Mouse (Mus musculus) stomach, postnatal 0 days (tissue): ENCODE results near the gene Fam53a. TPM values are rescaled to one million over a fixed set of nuclear protein-coding genes. Genes with fewer than 3 reads are reported as not detected.

Experiments
- ATAC-seq: fragments of 200-750 bp; cut with Nextera tagmentation; 2 replicates; pipeline ENCODE4 v1.8.0; 2017; ENCODE audit not compliant: low FRiP score, low TSS enrichment
- DNase-seq: peaks from one replicate; pipeline ENCODE4 v3.0.0-alpha.2; 2016; ENCODE audit warnings: low spot score
- H3K27ac ChIP-seq: fragments of 300-500 bp; sonication (generic); replicated peaks from 2 replicates; pipeline ENCODE4 v1.5.1; 2014; ENCODE audit warnings: mild to moderate bottlenecking, control low read depth
- H3K27me3 ChIP-seq: fragments of 300-500 bp; sonication (generic); 2 replicates; pipeline ENCODE4 v1.6.1; 2014; ENCODE audit warnings: low read length; ENCODE audit not compliant: control insufficient read depth, insufficient read depth
- H3K36me3 ChIP-seq: fragments of 300-500 bp; sonication (generic); 2 replicates; pipeline ENCODE4 v1.6.1; 2014; ENCODE audit warnings: low read length, mixed read lengths; ENCODE audit not compliant: control insufficient read depth, insufficient read depth
- H3K4me1 ChIP-seq: fragments of 300-500 bp; sonication (generic); replicated peaks from 2 replicates; pipeline ENCODE4 v1.6.1; 2014; ENCODE audit warnings: antibody characterized with exemption; ENCODE audit not compliant: control insufficient read depth, insufficient read depth
- H3K4me2 ChIP-seq: fragments of 300-500 bp; sonication (generic); replicated peaks from 2 replicates; pipeline ENCODE4 v1.6.1; 2014; ENCODE audit warnings: low read depth, mild to moderate bottlenecking, control low read depth, moderate library complexity
- H3K4me3 ChIP-seq: fragments of 300-500 bp; sonication (generic); 2 replicates; pipeline ENCODE4 v1.5.1; 2014; ENCODE audit warnings: low read depth, low read length, control low read depth
- H3K9ac ChIP-seq: fragments of 300-500 bp; sonication (generic); 2 replicates; pipeline ENCODE4 v1.6.1; 2014; ENCODE audit warnings: mild to moderate bottlenecking, low read length, control low read depth, mixed read lengths
- H3K9me3 ChIP-seq: fragments of 300-500 bp; sonication (generic); 2 replicates; pipeline ENCODE4 v1.6.1; 2016; ENCODE audit warnings: low read length; ENCODE audit not compliant: control insufficient read depth
- CTCF ChIP-seq: IDR thresholded peaks from 2 replicates; pipeline ENCODE4 v1.5.1; 2016; ENCODE audit warnings: antibody characterized with exemption, low read depth, mild to moderate bottlenecking, moderate library complexity
- EP300 ChIP-seq: optimal IDR thresholded peaks from 2 replicates; pipeline ENCODE3; 2016; ENCODE audit warnings: antibody characterized with exemption
- WGBS: fragments of 180-500 bp; shearing (Covaris S2); extraction: QIAGEN DNeasy Blood & Tissue Kit; methylation state at CpG from one replicate; pipeline ENCODE4 v1.1.7; 2014; 5-methylcytosine and 5-hydroxymethylcytosine counted together
- polyA plus RNA-seq: library from polyadenylated mRNA; unstranded; fragments of >200 nt; fragmentation: Nextera tagmentation; extraction: Ambion mirVana; gene quantifications from 2 replicates; pipeline ENCODE4 v1.2.1, GENCODE M21; 2015

The Fam53a gene
- polyA plus RNA-seq, 1 experiment from 2014 or later, result 44.9 TPM

GRCm38 (mm10) chr5:33658664-33659050 is 29.2 kb upstream of the Fam53a start:
- no peak for ATAC-seq

GRCm38 (mm10) chr5:33657787-33658663 is 28.6 kb upstream of the Fam53a start, which contains the start of the genes Tacc3 and Tmem129:
Tacc3 (plus strand) TSS chr5:33658128.
Tmem129 (minus strand) TSS chr5:33658416.
- Histone ChIP-seq H3K36me3 (peaks cover 5% of the 10 kb centered on the region; the same call in 1 of the 2 replicates), H3K27ac (peak within 1 kb of the TSS; percentile 98), H3K9me3 (no peaks in the 10 kb centered on the region), H3K4me1 (0 out of 2 replicates have a peak, but pooled peaks cover 4% of the 10 kb centered on the region), H3K4me3 (peak within 1 kb of the TSS; percentile 72), H3K9ac (peak within 1 kb of the TSS; percentile 77), H3K27me3 (no peaks in the 10 kb centered on the region), H3K4me2 (peak within 1 kb of the TSS; percentile 80)
- ATAC-seq, result peak; percentile 97
- WGBS, result under 1% methylated on average over 60 of the region's 60 CpGs
- peak; percentile 98 for DNase-seq
- TF ChIP-seq EP300 (peak; percentile 97), CTCF (peak; percentile 22; the same call in 1 of the 2 replicates)

More at GRCm38 (mm10) chr5:33658664-33659050, 29.2 kb upstream of the Fam53a start:
- under 1% methylated on average over 26 of the region's 26 CpGs for WGBS
- Histone ChIP-seq H3K9me3 (no peaks in the 10 kb centered on the region), H3K27ac (peak overlapping the region; percentile 69), H3K27me3 (no peaks in the 10 kb centered on the region), H3K4me2 (peak overlapping the region; percentile 71), H3K4me1 (0 out of 2 replicates have a peak, but pooled peaks cover 4% of the 10 kb centered on the region), H3K36me3 (peaks cover 6% of the 10 kb centered on the region; the same call in 1 of the 2 replicates), H3K9ac (peak overlapping the region; percentile 41), H3K4me3 (peak overlapping the region; percentile 72)
- TF ChIP-seq EP300 (no peak), CTCF (no peak)
- DNase-seq, result no peak

DNA sequence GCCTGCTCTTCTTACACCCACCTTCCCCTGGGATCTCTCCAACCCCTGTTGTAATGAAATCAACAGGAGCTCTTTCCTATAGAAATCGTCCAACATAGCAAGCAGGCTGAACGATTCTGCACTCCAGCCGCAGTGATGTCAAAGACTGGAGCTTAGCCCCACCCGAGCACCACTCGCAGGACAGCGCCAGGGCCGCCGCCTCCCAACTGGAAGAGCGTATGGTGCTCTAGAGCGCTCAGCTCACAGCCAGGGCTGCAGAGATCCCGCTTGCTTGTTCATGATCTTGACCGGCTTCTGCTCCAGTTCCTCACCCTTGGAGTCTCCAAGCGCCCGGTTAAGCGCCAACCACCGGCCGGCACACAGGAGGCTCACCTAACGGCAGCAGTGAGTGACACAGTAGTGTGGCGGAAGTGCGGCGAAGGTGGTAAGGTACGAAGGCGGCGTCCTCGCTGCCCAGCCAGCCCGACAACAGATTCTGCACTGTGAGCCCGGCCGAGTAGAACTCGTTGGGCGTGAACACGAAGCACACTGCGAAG is 27.9 kb upstream of the Fam53a start:
- under 1% methylated on average over 32 of the region's 32 CpGs for WGBS
- no peak for TF ChIP-seq CTCF
- no peak for TF ChIP-seq EP300
- ATAC-seq, result peak; percentile 61
- Histone ChIP-seq H3K9ac (peak overlapping the region; percentile 77), H3K9me3 (no peaks in the 10 kb centered on the region), H3K4me3 (peak overlapping the region; percentile 72), H3K36me3 (peaks cover 2% of the 10 kb centered on the region; the same call in 1 of the 2 replicates), H3K27me3 (no peaks in the 10 kb centered on the region), H3K4me2 (peak overlapping the region; percentile 80), H3K27ac (peak overlapping the region; percentile 98), H3K4me1 (0 out of 2 replicates have a peak, but pooled peaks cover 4% of the 10 kb centered on the region)
- DNase-seq, result peak; percentile 87

GRCm38 (mm10) chr5:33656739-33657138 is 27.3 kb upstream of the Fam53a start:
- 0 out of 2 replicates have a peak, but pooled peaks cover 4% of the 10 kb centered on the region for H3K4me1 ChIP-seq
- H3K27ac ChIP-seq, result peak overlapping the region; percentile 98
- TF ChIP-seq CTCF (no peak), EP300 (no peak)
- no peak for ATAC-seq
- peak overlapping the region; percentile 77 for H3K9ac ChIP-seq
- no peak for DNase-seq
- no peaks in the 10 kb centered on the region for H3K27me3 ChIP-seq
- 25% methylated on average over 1 of the region's 1 CpGs for WGBS
- peak overlapping the region; percentile 72 for H3K4me3 ChIP-seq
- peaks cover 2% of the 10 kb centered on the region; the same call in 1 of the 2 replicates for H3K36me3 ChIP-seq
- peak overlapping the region; percentile 80 for H3K4me2 ChIP-seq
- no peaks in the 10 kb centered on the region for H3K9me3 ChIP-seq

DNA sequence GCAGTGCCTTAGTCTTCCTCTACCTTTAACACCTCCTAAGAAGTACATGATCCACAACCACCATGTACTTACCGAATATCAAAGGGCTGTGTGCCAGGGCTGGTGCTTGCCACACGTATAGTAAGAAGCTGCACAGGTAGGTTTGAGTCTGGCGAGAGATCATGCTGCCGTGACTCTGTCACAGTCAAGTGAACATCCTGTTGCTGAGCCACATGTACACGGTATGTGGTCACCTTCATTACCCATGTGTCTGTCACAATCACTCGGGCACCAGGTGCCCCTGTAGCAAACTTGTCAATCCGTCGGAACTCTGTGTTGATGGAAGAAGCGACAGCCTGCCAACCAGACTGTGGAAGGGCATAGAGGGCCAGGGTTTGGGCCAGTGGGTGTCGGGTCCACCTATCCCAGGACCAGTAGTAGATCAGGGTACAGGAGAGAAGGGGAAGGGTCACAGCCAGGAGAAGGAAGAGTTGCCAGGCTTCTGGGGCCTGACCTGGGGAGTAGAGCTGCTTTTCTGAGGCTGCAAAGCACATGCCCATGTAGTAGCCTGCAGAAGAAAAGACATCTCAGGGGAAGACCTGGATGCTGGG is 25.9 kb upstream of the Fam53a start:
- no peak overlapping the region for H3K4me3 ChIP-seq
- H3K36me3 ChIP-seq, result no peaks in the 10 kb centered on the region; the same call in 1 of the 2 replicates
- ATAC-seq (no peak), DNase-seq (no peak)
- H3K27ac ChIP-seq, result no peak overlapping the region
- H3K27me3 ChIP-seq, result no peaks in the 10 kb centered on the region
- TF ChIP-seq EP300 (no peak), CTCF (no peak)
- WGBS, result 95% methylated on average over 10 of the region's 10 CpGs
- H3K4me2 ChIP-seq, result no peak overlapping the region
- no peak overlapping the region for H3K9ac ChIP-seq
- 0 out of 2 replicates have a peak, but pooled peaks cover 4% of the 10 kb centered on the region for H3K4me1 ChIP-seq
- no peaks in the 10 kb centered on the region for H3K9me3 ChIP-seq
